Mouse (Mus musculus) heart, embryonic 12.5 days (tissue): Measurements from ENCODE around the gene Smim5. TPM values are rescaled to one million over a fixed set of nuclear protein-coding genes. Genes with fewer than 3 reads are reported as not detected.
A peak's percentile ranks its signal among the peaks of the same experiment; 100 is the strongest.
"Not testable (repeated sequence)": the region's sequence is repeated elsewhere in the genome, so short reads cannot be mapped to it uniquely, and the experiment has no call there.

Experiments used
- ATAC-seq: fragments of 200-750 bp; cut with Nextera tagmentation; 2 replicates; pipeline ENCODE4 v1.8.0; 2017; ENCODE audit warnings: moderate TSS enrichment, moderate library complexity; ENCODE audit not compliant: insufficient number of reproducible peaks, low FRiP score
- H3K27ac ChIP-seq: fragments of 300-500 bp; sonication (generic); 2 replicates; pipeline ENCODE4 v1.5.1; 2016; ENCODE audit warnings: mild to moderate bottlenecking, moderate library complexity; ENCODE audit not compliant: poor library complexity, severe bottlenecking
- H3K27me3 ChIP-seq: fragments of 300-500 bp; sonication (generic); replicated peaks from 2 replicates; pipeline ENCODE4 v1.6.1; 2016; ENCODE audit warnings: mild to moderate bottlenecking, moderate library complexity
- H3K36me3 ChIP-seq: fragments of 300-500 bp; sonication (generic); 2 replicates; pipeline ENCODE4 v1.6.1; 2016; ENCODE audit warnings: mild to moderate bottlenecking, moderate library complexity
- H3K4me1 ChIP-seq: fragments of 300-500 bp; sonication (generic); replicated peaks from 2 replicates; pipeline ENCODE4 v1.6.1; 2016; ENCODE audit warnings: mild to moderate bottlenecking
- H3K4me2 ChIP-seq: fragments of 300-500 bp; sonication (generic); 2 replicates; pipeline ENCODE4 v1.6.1; 2016; ENCODE audit warnings: mild to moderate bottlenecking, moderate library complexity
- H3K4me3 ChIP-seq: fragments of 300-500 bp; sonication (generic); 2 replicates; pipeline ENCODE4 v1.5.1; 2016; ENCODE audit warnings: mild to moderate bottlenecking
- H3K9ac ChIP-seq: fragments of 300-500 bp; sonication (generic); 2 replicates; pipeline ENCODE4 v1.6.1; 2016; ENCODE audit warnings: mild to moderate bottlenecking, moderate library complexity
- H3K9me3 ChIP-seq: fragments of 300-500 bp; sonication (generic); replicated peaks from 2 replicates; pipeline ENCODE4 v1.6.1; 2016; ENCODE audit warnings: mild to moderate bottlenecking, moderate library complexity
- WGBS: fragments of 180-500 bp; shearing (Covaris S2); methylation state at CpG from one replicate; pipeline ENCODE4 v1.1.7; 2016; 5-methylcytosine and 5-hydroxymethylcytosine counted together
- polyA plus RNA-seq: library from polyadenylated mRNA; unstranded; fragments of >200 nt; fragmentation: Nextera tagmentation; extraction: Ambion mirVana; gene quantifications from 2 replicates; pipeline ENCODE4 v1.2.1, GENCODE M21; 2016

The Smim5 gene
- polyA plus RNA-seq, result 15.0 and 16.6 TPM in 2 replicates

GRCm38 (mm10) chr11:115899486-115900266, at the start of gene Smim5:
Smim5 (plus strand) TSS chr11:115899966.
- WGBS, result 30% methylated on average over 16 of the region's 16 CpGs
- peaks cover 64% of the 10 kb centered on the region for H3K4me1 ChIP-seq
- H3K4me3 ChIP-seq, result peak within 1 kb of the TSS; percentile 39

GRCm38 (mm10) chr11:115854674-115855073, 45.1 kb upstream of the Smim5 start:
- no peak overlapping the region for H3K4me2 ChIP-seq
- H3K4me1 ChIP-seq, result peaks cover 13% of the 10 kb centered on the region
- peaks cover 67% of the 10 kb centered on the region for H3K36me3 ChIP-seq
- ATAC-seq, result no peak
- 80% methylated on average over 6 of the region's 6 CpGs for WGBS
- no peak overlapping the region for H3K9ac ChIP-seq
- peaks cover 6% of the 10 kb centered on the region for H3K9me3 ChIP-seq
- H3K27ac ChIP-seq, result no peak overlapping the region
- H3K27me3 ChIP-seq, result peaks cover 27% of the 10 kb centered on the region
- no peak overlapping the region for H3K4me3 ChIP-seq

More at GRCm38 (mm10) chr11:115899486-115900266, at the start of gene Smim5:
- ATAC-seq, result peak; percentile 33; the same call in 1 of the 2 replicates
- H3K27ac ChIP-seq, result peak within 1 kb of the TSS; percentile 96
- peak within 1 kb of the TSS; percentile 62 for H3K9ac ChIP-seq
- peaks cover 23% of the 10 kb centered on the region for H3K36me3 ChIP-seq
- H3K4me2 ChIP-seq, result peak within 1 kb of the TSS; percentile 65
- H3K9me3 ChIP-seq, result no peaks in the 10 kb centered on the region
- no peaks in the 10 kb centered on the region for H3K27me3 ChIP-seq

- H3K27me3 ChIP-seq, result peaks cover 51% of the 10 kb centered on the region
- H3K36me3 ChIP-seq, result peaks cover 43% of the 10 kb centered on the region
- not testable (repeated sequence) for H3K9ac ChIP-seq, ATAC-seq, H3K4me2 ChIP-seq, H3K9me3 ChIP-seq, H3K4me3 ChIP-seq, H3K27ac ChIP-seq
- H3K4me1 ChIP-seq, result peaks cover 16% of the 10 kb centered on the region
- WGBS, result 87% methylated on average over 4 of the region's 4 CpGs
Observed at GRCm38 (mm10) chr11:115857146-115857545, 42.6 kb upstream of the Smim5 start.

GRCm38 (mm10) chr11:115857936-115858335, 41.8 kb upstream of the Smim5 start:
- Histone ChIP-seq H3K36me3 (peaks cover 35% of the 10 kb centered on the region), H3K27me3 (peaks cover 57% of the 10 kb centered on the region), H3K9me3 (peaks cover 6% of the 10 kb centered on the region), H3K4me1 (peaks cover 16% of the 10 kb centered on the region), H3K4me3 (no peak overlapping the region), H3K9ac (no peak overlapping the region), H3K4me2 (no peak overlapping the region), H3K27ac (no peak overlapping the region)
- 65% methylated on average over 13 of the region's 13 CpGs for WGBS
- ATAC-seq, result no peak

- Histone ChIP-seq H3K4me2 (peak within 1 kb of the TSS; percentile 73), H3K9ac (peak within 1 kb of the TSS; percentile 57), H3K27ac (no peak within 1 kb of the TSS), H3K4me3 (peak within 1 kb of the TSS; percentile 47), H3K9me3 (peaks cover 6% of the 10 kb centered on the region), H3K36me3 (peaks cover 31% of the 10 kb centered on the region), H3K27me3 (peaks cover 61% of the 10 kb centered on the region), H3K4me1 (peaks cover 16% of the 10 kb centered on the region)
- 12% methylated on average over 27 of the region's 27 CpGs for WGBS
- no peak for ATAC-seq
Observed at GRCm38 (mm10) chr11:115858354-115858753, 41.4 kb upstream of the Smim5 start, which contains the start of gene Myo15b. Myo15b (plus strand) TSS chr11:115858406.

GRCm38 (mm10) chr11:115859143-115859945, 40.4 kb upstream of the Smim5 start:
- no peak overlapping the region for H3K27ac ChIP-seq
- peak overlapping the region; percentile 57 for H3K9ac ChIP-seq
- ATAC-seq, result peak; percentile 73
- peaks cover 16% of the 10 kb centered on the region for H3K4me1 ChIP-seq
- H3K4me3 ChIP-seq, result peak overlapping the region; percentile 47
- peaks cover 62% of the 10 kb centered on the region for H3K27me3 ChIP-seq
- H3K36me3 ChIP-seq, result peaks cover 21% of the 10 kb centered on the region
- H3K4me2 ChIP-seq, result peak overlapping the region; percentile 73
- 1% methylated on average over 75 of the region's 75 CpGs for WGBS
- peaks cover 6% of the 10 kb centered on the region for H3K9me3 ChIP-seq

- H3K36me3 ChIP-seq, result no peaks in the 10 kb centered on the region
- no peak for ATAC-seq
- H3K4me2 ChIP-seq, result no peak overlapping the region
- peaks cover 48% of the 10 kb centered on the region for H3K27me3 ChIP-seq
- H3K9ac ChIP-seq, result no peak overlapping the region
- H3K9me3 ChIP-seq, result no peaks in the 10 kb centered on the region
- peaks cover 9% of the 10 kb centered on the region for H3K4me1 ChIP-seq
- H3K27ac ChIP-seq, result no peak overlapping the region
- WGBS, result 84% methylated on average over 8 of the region's 8 CpGs
- no peak overlapping the region for H3K4me3 ChIP-seq
Observed at GRCm38 (mm10) chr11:115863895-115864294, 35.9 kb upstream of the Smim5 start.

GRCm38 (mm10) chr11:115869393-115869792, 30.4 kb upstream of the Smim5 start:
- H3K4me2 ChIP-seq, result no peak overlapping the region
- H3K36me3 ChIP-seq, result no peaks in the 10 kb centered on the region
- no peak overlapping the region for H3K4me3 ChIP-seq
- WGBS, result 68% methylated on average over 8 of the region's 8 CpGs
- H3K9ac ChIP-seq, result no peak overlapping the region
- H3K27ac ChIP-seq, result no peak overlapping the region
- H3K27me3 ChIP-seq, result peaks cover 7% of the 10 kb centered on the region
- H3K9me3 ChIP-seq, result no peaks in the 10 kb centered on the region
- no peak for ATAC-seq
- peaks cover 16% of the 10 kb centered on the region for H3K4me1 ChIP-seq

- WGBS, result 74% methylated on average over 4 of the region's 4 CpGs
- Histone ChIP-seq H3K36me3 (no peaks in the 10 kb centered on the region), H3K27me3 (0 out of 2 replicates have a peak, but pooled peaks cover 3% of the 10 kb centered on the region), H3K4me1 (peaks cover 22% of the 10 kb centered on the region), H3K4me2 (no peak overlapping the region), H3K27ac (no peak overlapping the region), H3K9me3 (no peaks in the 10 kb centered on the region), H3K4me3 (no peak overlapping the region), H3K9ac (no peak overlapping the region)
- no peak for ATAC-seq
Observed at GRCm38 (mm10) chr11:115872437-115872836, 27.3 kb upstream of the Smim5 start.

- Histone ChIP-seq H3K36me3 (no peaks in the 10 kb centered on the region), H3K9ac (no peak overlapping the region), H3K27me3 (peaks cover 21% of the 10 kb centered on the region; the same call in 1 of the 2 replicates), H3K9me3 (no peaks in the 10 kb centered on the region), H3K4me2 (no peak overlapping the region), H3K4me1 (peaks cover 20% of the 10 kb centered on the region), H3K4me3 (no peak overlapping the region), H3K27ac (no peak overlapping the region)
- WGBS, result 76% methylated on average over 3 of the region's 3 CpGs
- no peak for ATAC-seq
Observed at GRCm38 (mm10) chr11:115875935-115876334, 23.8 kb upstream of the Smim5 start.

GRCm38 (mm10) chr11:115876438-115876837, 23.3 kb upstream of the Smim5 start:
- H3K4me1 ChIP-seq, result peaks cover 20% of the 10 kb centered on the region
- no peaks in the 10 kb centered on the region for H3K36me3 ChIP-seq
- H3K9me3 ChIP-seq, result no peaks in the 10 kb centered on the region
- 78% methylated on average over 5 of the region's 5 CpGs for WGBS
- H3K27ac ChIP-seq, result no peak overlapping the region
- H3K4me2 ChIP-seq, result no peak overlapping the region
- H3K4me3 ChIP-seq, result no peak overlapping the region
- no peak for ATAC-seq
- H3K27me3 ChIP-seq, result peaks cover 21% of the 10 kb centered on the region; the same call in 1 of the 2 replicates
- H3K9ac ChIP-seq, result no peak overlapping the region
